Mouse (Mus musculus) neutrophil, adult 5-6 weeks (primary cell): ENCODE measurements around the gene Tmem107. TPM values are rescaled to one million over a fixed set of nuclear protein-coding genes. Genes with fewer than 3 reads are reported as not detected.

Experiments used
- ATAC-seq: fragments of 151-379, 151-347 bp; 2 replicates; pipeline ENCODE4 v1.8.0; 2017; ENCODE audit warnings: mild to moderate bottlenecking, moderate TSS enrichment; ENCODE audit not compliant: insufficient number of reproducible peaks, poor library complexity, low FRiP score, severe bottlenecking; ENCODE audit errors: extremely low read depth
- total RNA-seq: library from RNA; stranded (forward); fragments of 200-1000 nt; gene quantifications from 2 replicates; pipeline ENCODE4 v1.2.3, GENCODE M21; 2017

Tmem107 gene
- total RNA-seq, 1 experiment from 2014 or later: 1.2 TPM

DNA sequence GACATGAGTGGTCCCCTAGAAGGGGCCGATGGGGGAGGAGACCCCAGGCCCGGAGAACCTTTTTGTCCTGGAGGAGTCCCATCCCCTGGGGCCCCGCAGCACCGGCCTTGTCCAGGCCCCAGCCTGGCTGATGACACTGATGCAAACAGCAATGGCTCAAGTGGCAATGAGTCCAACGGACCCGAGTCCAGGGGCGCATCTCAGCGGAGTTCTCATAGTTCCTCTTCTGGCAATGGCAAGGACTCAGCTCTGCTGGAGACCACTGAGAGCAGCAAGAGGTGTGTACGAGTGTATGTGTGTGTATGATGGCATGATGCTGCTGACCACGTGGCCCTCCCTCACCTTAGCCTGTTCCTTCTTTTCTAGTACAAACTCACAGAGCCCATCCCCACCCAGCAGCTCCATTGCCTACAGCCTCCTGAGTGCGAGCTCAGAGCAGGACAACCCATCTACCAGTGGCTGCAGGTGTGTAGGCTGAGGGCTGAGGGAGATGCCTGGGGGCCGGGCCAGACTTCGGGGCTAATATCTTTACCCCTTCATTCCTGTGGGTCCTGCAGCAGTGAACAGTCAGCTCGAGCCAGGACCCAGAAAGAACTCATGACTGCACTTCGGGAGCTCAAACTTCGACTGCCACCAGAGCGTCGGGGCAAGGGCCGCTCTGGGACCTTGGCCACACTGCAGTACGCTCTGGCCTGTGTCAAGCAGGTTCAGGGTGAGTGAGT is 30.2 kb downstream of the Tmem107 start:
- no peak for ATAC-seq

DNA sequence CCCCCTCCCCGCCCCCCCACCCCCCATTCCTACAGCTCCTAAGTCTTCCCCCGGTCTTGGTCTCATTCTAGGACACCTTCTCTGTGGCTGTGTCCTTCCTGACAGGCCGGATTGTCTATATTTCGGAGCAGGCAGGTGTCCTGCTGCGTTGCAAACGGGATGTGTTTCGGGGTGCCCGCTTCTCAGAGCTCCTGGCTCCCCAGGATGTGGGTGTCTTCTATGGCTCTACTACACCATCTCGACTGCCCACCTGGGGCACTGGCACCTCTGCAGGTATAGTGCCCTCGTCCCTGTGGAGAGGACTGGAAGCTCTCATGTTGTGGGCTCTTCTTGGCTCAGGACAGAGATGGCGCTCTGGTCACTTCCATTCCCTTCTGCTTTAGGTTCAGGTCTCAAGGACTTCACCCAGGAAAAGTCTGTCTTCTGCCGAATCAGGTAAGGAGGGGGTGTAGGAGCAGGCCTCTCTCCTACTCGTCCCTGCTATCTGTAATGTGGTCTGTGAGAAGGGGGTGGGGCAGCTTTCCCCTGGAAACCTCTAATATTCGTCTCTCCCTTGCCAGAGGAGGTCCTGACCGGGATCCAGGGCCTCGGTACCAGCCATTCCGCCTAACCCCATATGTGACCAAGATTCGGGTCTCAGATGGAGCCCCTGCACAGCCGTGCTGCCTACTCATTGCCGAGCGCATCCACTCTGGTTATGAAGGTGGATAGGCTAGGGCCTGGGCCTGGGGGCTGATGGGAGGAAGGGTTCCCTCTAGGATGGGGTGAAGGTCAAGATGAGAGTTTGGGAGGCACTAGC is 31.2 kb downstream of the Tmem107 start:
- no peak for ATAC-seq

DNA sequence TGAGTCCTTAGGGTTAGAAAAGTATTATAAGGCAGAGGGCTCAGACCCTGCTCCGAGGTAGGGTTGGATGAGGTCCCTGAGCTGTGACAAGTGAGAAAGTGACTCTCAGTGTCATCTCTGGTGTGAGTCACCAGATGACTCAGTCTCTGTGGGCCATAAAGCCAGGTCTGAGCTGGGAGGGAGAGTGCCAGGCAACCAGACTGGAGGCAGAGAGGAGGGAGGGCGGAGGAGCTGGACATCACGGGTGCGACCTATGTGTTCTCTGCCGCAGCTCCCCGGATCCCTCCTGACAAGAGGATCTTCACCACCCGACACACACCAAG is 31.8 kb downstream of the Tmem107 start:
- ATAC-seq: no peak

DNA sequence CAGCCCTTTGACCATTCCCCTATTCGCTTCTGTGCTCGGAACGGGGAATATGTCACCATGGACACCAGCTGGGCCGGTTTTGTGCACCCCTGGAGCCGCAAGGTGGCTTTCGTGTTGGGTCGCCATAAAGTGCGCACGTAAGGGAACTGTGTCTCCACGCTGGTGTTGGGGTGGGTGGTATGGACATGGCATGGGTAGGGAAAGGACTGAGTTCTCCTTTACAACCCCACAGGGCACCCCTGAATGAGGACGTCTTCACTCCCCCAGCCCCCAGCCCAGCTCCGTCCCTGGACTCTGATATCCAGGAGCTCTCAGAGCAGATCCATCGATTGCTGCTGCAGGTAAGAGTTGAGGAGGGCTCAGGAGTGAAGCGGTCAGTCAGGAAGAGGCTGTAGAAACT is 32.5 kb downstream of the Tmem107 start:
- no peak for ATAC-seq

DNA sequence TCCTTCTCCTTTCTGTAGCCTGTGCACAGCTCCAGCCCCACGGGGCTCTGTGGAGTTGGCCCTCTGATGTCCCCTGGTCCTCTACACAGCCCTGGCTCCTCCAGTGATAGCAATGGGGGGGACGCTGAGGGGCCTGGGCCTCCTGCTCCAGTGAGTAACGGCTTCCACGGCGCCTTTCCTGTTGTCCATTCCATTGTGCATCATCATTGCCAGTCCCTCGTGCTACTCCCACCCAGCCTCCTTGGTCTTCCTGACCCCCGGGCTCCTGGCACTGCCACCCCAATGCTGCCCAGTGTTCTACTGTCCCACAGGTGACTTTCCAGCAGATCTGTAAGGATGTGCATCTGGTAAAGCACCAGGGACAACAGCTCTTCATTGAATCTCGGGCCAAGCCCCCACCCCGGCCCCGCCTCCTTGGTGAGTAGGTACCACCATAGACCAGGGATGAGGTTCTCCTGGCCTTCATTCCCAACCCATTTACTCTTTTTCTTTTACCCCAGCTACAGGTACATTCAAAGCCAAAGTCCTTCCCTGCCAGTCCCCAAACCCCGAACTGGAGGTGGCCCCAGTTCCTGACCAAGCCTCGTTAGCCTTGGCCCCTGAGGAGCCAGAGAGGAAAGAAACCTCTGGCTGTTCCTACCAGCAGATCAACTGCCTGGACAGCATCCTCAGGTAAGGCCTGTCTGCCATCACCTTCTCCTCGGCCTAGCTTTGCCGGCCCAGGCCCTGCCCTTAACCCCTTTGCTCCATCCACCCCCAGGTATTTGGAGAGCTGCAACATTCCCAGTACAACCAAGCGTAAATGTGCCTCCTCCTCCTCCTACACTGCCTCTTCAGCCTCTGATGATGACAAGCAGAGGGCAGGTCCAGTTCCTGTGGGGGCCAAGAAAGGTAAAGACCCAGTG is 33.2 kb downstream of the Tmem107 start:
- no peak for ATAC-seq

DNA sequence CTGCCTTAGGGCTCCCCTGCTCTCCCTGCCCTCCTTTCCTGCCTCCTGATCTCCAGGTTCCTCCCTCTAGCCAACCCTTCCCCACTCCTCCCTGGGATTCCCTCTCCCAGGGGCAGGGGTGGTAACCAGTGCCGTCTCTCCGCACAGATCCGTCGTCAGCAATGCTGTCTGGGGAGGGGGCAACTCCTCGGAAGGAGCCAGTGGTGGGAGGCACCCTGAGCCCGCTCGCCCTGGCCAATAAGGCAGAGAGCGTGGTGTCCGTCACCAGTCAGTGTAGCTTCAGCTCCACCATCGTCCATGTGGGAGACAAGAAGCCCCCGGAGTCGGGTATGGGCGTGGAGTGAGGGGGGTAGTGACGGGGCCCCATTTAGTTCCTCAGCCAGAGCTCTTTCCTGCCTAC is 33.9 kb downstream of the Tmem107 start:
- ATAC-seq: no peak

DNA sequence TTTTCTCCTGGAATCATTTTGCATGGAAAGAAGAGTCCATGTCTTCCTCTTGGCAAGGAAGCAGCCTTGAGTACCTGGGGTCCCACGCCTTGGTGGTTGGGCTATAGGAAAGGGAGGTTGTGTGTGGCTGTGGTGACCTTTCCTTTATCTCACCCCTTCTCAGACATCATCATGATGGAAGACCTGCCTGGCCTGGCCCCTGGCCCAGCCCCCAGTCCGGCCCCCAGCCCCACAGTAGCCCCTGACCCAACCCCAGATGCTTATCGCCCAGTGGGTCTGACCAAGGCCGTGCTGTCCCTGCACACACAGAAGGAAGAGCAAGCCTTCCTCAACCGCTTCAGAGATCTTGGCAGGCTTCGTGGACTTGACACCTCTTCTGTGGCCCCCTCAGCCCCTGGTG is 34.6 kb downstream of the Tmem107 start:
- ATAC-seq: no peak

DNA sequence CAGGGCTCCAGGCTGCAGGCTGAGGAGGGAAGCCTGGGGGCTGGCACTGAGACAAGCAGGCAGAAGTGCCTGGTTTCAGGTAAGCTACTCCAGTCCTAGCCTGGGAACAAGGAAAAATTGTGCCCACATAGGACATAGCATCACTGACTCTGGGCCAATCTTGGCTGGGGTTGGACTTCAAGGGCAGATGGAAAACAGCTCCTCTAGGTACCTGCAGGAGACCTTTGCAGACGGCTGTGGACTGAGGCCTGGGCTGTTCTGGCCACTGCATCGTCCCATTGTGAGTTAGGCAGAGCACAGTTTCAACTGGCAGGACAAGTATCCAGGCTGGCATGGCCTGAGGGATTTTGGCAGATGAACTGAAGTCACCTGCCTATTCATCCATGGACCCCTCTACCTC is 35.2 kb downstream of the Tmem107 start:
- ATAC-seq: no peak

DNA sequence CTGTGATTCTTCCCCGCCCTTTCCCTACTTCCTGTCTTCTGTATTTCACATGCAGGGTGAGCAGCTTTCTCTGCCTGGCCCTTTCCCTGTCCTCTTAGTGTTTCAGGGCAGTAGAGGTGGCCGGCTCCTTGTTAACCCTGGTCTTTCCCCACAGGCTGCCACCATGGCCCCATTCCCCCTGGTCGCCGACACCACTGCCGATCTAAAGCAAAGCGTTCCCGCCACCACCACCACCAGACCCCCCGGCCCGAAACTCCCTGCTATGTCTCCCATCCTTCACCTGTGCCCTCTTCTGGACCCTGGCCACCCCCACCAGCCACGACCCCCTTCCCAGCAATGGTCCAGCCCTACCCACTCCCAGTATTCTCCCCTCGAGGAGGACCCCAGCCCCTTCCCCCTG is 35.7 kb downstream of the Tmem107 start:
- no peak for ATAC-seq

DNA sequence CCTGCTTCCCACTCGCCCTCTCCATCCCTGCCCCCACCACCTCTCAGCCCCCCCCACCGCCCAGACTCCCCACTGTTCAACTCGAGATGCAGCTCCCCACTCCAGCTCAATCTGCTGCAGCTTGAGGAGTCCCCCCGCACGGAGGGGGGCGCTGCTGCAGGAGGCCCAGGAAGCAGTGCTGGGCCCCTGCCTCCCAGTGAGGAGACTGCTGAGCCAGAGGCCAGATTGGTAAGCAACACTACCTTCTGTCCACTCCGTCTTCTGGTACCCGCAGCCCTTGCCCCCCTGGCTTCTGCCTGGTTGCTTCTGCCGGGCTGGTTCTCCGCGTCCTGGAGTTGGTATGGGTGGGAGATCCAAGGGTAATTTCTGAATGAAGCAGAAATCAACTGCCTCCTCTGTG is 36.2 kb downstream of the Tmem107 start:
- ATAC-seq: no peak

DNA sequence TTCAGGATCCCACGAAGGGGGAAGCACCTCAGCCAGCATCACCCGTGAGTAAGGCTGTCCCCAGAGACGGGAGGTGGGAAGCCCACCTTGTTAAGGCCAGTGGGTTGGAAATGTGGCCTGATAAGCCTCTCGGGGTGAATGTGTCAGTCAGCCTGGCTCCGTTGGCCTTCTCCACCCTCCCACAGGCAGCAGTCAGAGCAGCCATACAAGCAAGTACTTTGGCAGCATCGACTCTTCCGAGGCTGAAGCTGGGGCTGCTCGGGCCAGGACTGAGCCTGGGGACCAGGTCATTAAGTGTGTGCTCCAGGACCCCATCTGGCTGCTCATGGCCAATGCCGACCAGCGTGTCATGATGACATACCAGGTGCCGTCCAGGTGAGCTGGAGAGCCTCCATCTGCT is 37.1 kb downstream of the Tmem107 start:
- no peak for ATAC-seq

DNA sequence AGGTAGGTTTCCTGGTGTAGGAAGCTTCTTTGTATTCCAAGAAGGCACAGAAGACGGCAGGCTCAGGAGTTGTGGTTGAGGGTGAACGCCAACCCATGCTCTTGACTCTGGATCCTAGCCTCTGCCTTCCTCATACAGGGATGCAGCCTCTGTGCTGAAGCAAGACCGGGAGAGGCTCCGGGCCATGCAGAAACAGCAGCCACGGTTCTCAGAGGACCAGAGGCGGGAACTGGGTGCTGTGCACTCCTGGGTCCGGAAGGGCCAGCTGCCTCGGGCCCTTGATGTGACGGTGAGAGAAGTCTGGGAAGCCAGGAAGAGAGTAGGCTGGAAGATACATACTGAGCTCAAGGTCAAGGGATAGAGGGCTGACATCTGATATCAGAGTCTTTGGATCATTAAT is 37.6 kb downstream of the Tmem107 start:
- no peak for ATAC-seq

DNA sequence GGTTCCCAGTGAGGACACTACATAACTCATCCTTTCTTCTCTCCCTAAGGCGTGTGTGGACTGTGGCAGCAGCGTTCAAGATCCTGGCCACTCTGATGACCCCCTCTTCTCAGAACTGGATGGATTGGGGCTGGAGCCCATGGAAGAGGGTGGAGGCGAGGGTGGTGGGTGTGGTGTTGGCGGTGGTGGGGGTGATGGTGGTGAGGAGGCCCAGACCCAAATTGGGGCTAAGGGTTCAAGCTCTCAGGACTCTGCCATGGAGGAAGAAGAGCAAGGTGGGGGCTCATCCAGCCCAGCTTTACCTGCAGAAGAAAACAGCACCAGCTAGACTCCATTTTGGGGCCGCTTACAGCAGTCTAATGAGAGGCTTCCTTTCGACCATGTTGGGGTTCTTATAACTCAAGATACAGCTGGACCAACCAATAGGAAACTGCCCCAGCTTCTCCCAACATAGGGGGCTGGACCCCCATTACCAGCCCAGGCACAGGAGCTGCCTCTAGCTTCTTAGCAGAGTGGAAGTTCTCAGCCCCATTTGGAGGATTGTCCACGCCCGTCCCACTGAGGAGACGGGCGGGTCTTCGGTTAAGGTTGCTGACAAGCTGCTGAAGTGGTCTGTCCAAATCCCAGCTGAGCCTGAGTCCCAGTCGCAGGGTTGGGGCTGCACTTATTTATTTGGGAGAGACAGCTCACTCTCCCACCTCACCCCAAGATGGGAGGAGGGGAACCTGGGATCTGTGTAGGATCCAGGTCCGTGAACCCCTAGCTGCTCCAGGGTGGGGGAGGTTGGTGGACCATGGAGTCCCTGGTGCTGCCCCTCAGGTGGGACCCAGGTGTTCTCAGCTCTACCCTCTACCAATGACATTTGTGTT is 38.7 kb downstream of the Tmem107 start:
- ATAC-seq: no peak

DNA sequence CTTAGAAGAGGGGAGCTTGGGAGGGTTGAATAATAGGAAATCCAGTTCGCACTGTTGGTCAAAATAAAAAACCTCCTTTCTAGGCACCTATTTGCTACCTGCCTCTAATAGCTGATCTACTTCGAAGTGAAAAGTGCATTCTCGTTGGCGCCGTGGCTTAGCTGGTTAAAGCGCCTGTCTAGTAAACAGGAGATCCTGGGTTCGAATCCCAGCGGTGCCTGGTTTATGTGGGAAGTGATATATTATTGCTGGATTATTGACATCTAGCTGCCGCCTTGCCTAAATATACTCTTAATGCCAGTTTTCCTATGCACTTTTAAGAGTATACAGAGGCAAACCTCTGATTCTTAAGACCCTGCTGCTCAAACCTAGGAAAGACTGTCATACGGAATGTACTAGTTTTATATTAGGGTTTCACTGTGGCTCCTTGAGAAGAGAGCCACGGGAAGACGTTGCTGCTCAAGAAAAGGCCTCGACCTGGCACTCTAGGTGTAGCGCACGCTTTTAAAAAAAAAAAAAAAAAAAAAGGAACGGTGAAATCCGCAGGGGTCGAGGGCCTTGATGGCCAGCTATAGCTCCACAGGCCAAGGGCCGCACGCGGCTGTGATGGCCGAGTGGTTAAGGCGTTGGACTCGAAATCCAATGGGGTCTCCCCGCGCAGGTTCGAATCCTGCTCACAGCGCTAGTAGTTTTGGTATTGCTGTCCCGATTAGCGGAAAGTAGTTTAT is 39.9 kb downstream of the Tmem107 start:
- ATAC-seq: peak; percentile 24

DNA sequence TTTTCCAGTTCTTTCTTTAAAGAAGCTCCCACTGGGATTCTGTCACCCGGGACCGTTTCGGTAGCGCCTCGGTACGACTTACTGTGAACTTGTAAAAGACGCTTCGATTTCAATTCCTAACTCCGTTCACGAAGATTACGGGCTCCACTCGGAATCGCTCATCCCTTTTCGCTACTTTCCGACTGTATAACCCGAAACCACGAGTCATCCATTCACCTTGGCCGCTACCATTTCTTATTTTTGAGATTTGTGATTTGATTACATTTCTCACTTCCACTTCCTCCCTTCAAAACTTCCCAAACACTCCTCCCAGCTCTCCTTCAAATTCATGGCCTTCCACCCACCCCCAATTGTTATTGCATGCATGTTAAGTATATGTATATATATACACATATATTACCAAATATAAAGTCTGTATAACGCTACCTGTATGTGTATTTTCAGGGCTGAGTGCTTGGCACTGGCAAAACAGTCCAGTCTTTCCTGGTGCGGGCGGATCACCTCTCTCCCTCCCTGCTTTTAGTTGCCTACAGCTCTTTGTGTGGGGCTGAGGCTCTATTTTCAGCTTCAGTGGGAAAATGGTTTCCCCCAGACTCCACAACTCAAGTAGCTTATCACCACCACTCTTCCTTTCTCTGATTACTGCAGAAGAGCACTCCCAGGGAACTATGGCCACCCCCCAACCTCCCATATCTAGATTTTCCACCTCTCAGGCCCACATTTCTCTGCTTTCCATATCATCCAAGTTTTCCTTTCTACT is 40.6 kb downstream of the Tmem107 start:
- no peak for ATAC-seq

DNA sequence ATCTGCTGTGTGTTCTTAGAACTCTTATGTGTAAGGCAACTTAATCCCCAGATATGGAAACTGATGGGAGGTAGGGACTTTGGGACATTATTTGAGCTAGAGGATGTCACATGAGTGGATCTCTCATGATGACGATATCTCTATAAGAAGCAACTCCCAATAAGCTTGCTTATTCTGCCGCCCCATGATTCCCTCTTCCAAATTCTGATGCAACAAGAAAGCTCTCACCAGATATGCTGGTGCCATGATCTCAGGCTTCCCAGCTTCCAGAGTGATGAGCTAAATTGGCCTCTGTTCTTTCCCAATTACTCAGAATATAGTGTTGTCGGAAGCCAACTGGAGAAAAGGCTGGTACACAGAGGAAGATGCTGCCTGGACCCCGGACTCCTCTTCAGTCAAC is 41.3 kb downstream of the Tmem107 start:
- ATAC-seq: no peak

DNA sequence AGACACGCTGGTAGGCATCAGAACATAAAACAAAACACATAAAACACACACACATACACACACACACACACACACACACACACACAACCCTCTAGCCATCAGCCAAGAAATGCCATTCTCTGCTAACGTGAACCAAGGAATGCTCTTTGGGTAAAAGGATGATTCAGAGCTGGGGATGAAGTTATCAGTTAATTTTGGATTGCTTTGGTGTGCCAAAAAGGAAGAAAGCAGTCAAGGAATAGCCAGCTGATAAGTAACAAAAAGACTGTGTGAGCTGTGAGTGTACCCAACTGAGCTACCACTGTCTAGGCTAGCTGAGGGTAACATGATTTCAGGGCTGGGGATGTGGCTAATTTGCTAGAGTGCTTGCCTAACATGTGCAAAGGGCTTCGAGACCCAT is 43.4 kb downstream of the Tmem107 start:
- no peak for ATAC-seq

DNA sequence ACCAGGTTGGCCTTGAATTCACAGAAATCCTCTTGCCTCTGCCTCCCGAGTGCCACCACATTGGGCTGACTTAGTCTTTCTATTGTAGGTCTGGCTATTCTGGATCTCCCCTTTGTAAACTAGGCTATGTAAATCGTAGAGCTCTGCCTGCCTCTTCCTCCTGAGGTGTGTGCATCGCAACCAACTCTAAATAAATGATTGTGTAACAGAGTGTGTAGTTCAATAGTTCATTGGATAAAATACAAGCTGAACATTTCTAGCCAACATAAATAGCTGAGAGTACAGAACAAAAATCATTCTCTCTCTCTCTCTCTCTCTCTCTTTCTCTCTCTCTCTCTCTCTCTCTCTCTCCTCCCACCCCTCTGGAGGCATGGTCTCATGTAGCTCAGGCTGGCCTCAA is 44.0 kb downstream of the Tmem107 start:
- ATAC-seq: no peak
